Mouse (Mus musculus): ENCODE results near the gene Wasf2. TPM values are rescaled to one million over a fixed set of nuclear protein-coding genes. Genes with fewer than 3 reads are reported as not detected.

Gene Wasf2
- polyA plus RNA-seq, 1 experiment = 16.3 TPM

- no peak for DNase-seq (ENCODE audit: extremely low spot score in 1 of 2, low spot score in 1 of 2)
Measured at GRCm38 (mm10) chr4:133170616-133171015, 40.3 kb downstream of the Wasf2 start.

GRCm38 (mm10) chr4:133172451-133172850 lies 42.1 kb downstream of the Wasf2 start:
- DNase-seq (ENCODE audit: extremely low spot score in 1 of 2, low spot score in 1 of 2) = no peak

GRCm38 (mm10) chr4:133174361-133174760 lies 44.1 kb downstream of the Wasf2 start:
- DNase-seq (ENCODE audit: extremely low spot score in 1 of 2, low spot score in 1 of 2) = no peak

- no peak for DNase-seq (ENCODE audit: extremely low spot score in 1 of 2, low spot score in 1 of 2)
Measured at GRCm38 (mm10) chr4:133175274-133175673, 45.0 kb downstream of the Wasf2 start.

GRCm38 (mm10) chr4:133175998-133176760 lies 45.9 kb downstream of the Wasf2 start:
- DNase-seq (ENCODE audit: extremely low spot score in 1 of 2, low spot score in 1 of 2) = peak in 1 of 2 experiments; percentile 15

GRCm38 (mm10) chr4:133176761-133177403 lies 46.6 kb downstream of the Wasf2 start:
- DNase-seq (ENCODE audit: extremely low spot score in 1 of 2, low spot score in 1 of 2) = peak in 1 of 2 experiments; percentile 55

- DNase-seq (ENCODE audit: extremely low spot score in 1 of 2, low spot score in 1 of 2) = no peak
Measured at GRCm38 (mm10) chr4:133178305-133178704, 48.0 kb downstream of the Wasf2 start.

- no peak for DNase-seq (ENCODE audit: extremely low spot score in 1 of 2, low spot score in 1 of 2)
Measured at GRCm38 (mm10) chr4:133179258-133179657, 49.0 kb downstream of the Wasf2 start.

- DNase-seq (ENCODE audit: extremely low spot score in 1 of 2, low spot score in 1 of 2) = no peak
Measured at GRCm38 (mm10) chr4:133182439-133183033, 52.2 kb downstream of the Wasf2 start.

GRCm38 (mm10) chr4:133184031-133184897 lies 54.0 kb downstream of the Wasf2 start:
- DNase-seq (ENCODE audit: extremely low spot score in 1 of 2, low spot score in 1 of 2) = no peak

- DNase-seq (ENCODE audit: extremely low spot score in 1 of 2, low spot score in 1 of 2) = no peak
Measured at GRCm38 (mm10) chr4:133184898-133185665, 54.8 kb downstream of the Wasf2 start.

- DNase-seq (ENCODE audit: extremely low spot score in 1 of 2, low spot score in 1 of 2) = no peak
Measured at GRCm38 (mm10) chr4:133185893-133186292, 55.6 kb downstream of the Wasf2 start.

- no peak for DNase-seq (ENCODE audit: extremely low spot score in 1 of 2, low spot score in 1 of 2)
Measured at GRCm38 (mm10) chr4:133186856-133187255, 56.6 kb downstream of the Wasf2 start.

GRCm38 (mm10) chr4:133189396-133189795 lies 59.1 kb downstream of the Wasf2 start:
- DNase-seq (ENCODE audit: extremely low spot score in 1 of 2, low spot score in 1 of 2) = no peak

GRCm38 (mm10) chr4:133194482-133194881 lies 64.2 kb downstream of the Wasf2 start:
- no peak for DNase-seq (ENCODE audit: extremely low spot score in 1 of 2, low spot score in 1 of 2)

- DNase-seq (ENCODE audit: extremely low spot score in 1 of 2, low spot score in 1 of 2) = no peak
Measured at GRCm38 (mm10) chr4:133195014-133195413, 64.7 kb downstream of the Wasf2 start.

GRCm38 (mm10) chr4:133196136-133196535 lies 65.8 kb downstream of the Wasf2 start:
- DNase-seq (ENCODE audit: extremely low spot score in 1 of 2, low spot score in 1 of 2) = no peak

- DNase-seq (ENCODE audit: extremely low spot score in 1 of 2, low spot score in 1 of 2) = no peak
Measured at GRCm38 (mm10) chr4:133196852-133197251, 66.5 kb downstream of the Wasf2 start.

- DNase-seq (ENCODE audit: extremely low spot score in 1 of 2, low spot score in 1 of 2) = no peak
Measured at GRCm38 (mm10) chr4:133197355-133197754, 67.0 kb downstream of the Wasf2 start.

GRCm38 (mm10) chr4:133197801-133198286 lies 67.5 kb downstream of the Wasf2 start:
- DNase-seq (ENCODE audit: extremely low spot score in 1 of 2, low spot score in 1 of 2) = no peak
